Mouse (Mus musculus): ENCODE measurements around the gene Slco3a1. TPM values are rescaled to one million over a fixed set of nuclear protein-coding genes. Genes with fewer than 3 reads are reported as not detected.

Gene Slco3a1
- polyA plus RNA-seq, 1 experiment from 2014 or later, result 5.6 TPM

Small RNA genes lying within 50 kb of the gene (microRNA-seq; reads per million reads assigned to microRNA genes)
- not detected for gene Gm27459

Measured in limb, embryonic 10.5 days (tissue).